Mouse (Mus musculus) cerebellum, postnatal 25 days (tissue): ENCODE data around the gene Lamb3.
A peak's percentile ranks its signal among the peaks of the same experiment; 100 is the strongest.

Source experiments
- DNase-seq, 2 experiments: peaks; one replicate each; pipeline ENCODE4 v3.0.0; 2021; ENCODE audit warnings: mixed read lengths in 2 of 2

Lamb3 gene

DNA sequence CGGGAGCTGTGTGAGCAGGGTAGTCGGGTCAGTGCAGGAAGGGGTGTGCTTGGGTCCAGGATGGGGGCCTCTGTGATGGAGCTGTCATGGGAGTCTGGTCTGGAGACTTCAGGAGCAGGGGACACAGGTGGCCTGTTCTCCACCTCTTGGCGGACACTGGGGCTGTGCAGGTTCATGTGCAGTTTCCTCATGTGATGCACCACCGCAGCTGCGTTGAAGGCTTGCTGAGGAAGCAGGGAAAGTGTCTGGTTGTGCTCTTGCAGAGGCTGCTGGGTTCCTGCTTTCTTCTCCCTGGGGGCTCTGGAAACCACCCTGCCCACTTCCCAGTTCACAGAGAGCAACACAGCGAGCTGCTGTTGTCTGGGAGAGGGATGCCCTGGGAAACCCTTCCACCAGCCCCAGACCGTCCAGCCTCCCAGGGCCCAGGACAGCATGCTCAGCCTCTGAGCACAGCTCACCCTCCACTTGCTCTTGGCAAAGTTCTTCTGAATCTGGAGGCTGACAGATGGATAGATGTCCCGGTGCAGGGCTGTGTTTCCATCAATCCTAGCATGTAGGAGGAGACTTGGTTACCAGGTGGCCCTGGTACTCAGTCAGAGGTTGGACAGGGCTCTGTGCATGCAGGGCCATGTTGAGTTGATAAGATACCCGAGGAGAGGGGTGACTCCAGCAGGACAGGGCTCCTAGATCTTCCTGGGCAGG is 140.9 kb downstream of the Lamb3 start:
- peak; percentile 61 to 64 for DNase-seq

DNA sequence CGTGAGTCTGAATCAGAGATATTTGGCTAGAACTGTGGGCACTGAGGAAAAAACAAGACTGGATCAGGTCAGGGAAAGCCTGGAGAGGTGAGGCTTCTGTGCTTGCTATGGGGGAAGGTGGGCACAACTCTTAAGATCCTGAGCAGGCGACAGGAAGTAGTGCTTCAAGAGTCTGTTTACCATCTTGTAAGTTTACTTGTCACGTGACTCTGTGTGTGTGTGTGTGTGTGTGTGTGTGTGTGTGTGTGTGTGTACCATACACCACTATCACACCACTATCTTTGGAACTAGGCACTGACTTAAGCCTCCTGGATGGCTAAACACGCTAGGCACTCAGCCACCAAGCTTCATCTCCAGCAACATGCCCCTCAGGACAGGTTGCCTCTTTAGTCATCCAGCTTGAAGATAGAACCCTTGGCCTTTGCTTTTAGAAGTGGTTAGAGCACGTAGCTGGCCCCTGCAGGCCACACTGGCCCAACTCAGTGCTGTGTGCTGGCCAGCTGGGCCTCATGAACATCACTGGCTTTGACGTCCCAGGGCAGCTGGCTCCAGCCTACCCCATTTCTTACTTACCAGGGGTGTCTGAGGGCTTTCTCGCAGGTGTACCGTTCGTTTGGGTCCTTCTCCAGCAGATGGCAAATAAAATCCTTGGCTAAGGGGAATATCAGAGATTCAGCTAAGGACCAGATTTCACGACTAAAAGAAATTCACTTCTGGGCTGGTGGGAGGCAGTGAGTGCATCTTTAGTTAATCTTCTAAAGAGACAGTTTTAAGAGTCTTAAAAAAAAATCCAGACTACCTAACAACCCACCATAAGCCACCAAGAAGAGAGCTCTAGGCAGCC is 142.4 kb downstream of the Lamb3 start:
- no peak for DNase-seq

DNA sequence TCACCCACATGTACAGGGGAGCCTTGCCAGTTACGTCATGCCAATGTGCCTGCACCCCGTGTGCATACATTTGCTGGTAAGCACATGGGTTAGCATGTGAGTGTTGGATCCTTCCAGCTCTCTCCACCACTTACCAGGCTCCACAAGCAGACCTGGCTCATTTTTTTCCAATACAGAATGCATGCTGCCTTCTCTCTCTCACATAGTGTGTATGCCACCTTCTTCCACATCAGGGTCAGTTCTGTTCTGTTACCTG is 143.0 kb downstream of the Lamb3 start:
- DNase-seq, result no peak

GRCm38 (mm10) chr1:193351583-193351982 is 144.1 kb downstream of the Lamb3 start:
- DNase-seq, result peak; percentile 54 to 79

DNA sequence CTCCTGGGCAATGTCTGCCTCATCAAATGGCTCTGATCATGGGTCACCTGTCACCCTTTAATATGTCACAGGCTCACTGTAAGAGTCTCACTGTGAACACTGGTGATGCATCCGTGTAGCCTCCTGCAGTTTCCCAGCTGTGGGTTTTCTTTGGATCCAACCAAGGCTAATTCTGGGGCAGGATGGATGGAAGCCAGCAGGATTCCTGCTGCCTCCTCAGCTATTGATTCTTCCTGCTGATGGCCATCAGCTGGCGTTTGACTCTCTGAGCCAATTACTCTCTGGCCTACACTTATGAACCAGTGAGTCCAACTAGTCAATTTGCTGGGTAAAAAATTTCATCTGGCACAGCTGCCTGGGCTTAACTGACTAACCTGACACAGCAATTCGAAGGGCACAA is 151.7 kb downstream of the Lamb3 start:
- no peak for DNase-seq

DNA sequence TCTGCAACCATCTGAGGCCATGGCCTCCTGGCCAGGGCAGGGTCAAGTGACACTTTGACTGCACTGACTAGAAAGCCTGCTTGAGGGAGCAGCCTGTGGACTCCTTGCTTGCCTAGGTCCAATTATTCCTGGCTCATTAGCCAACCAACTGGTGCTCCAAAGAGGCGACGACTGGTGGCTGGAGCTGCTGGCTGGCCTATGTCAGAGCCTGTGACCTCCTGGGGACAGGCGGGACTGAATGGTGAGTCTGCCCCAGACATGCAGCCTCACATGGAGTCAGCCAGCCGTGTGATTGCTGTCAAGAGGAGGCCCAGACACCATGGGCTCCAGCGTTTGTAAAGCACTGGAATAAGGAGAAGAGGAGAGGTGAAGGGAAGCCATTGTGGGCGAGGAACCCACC is 153.7 kb downstream of the Lamb3 start:
- peak; percentile 43 to 56 for DNase-seq

- no peak for DNase-seq
Measured at GRCm38 (mm10) chr1:193362078-193362477, 154.6 kb downstream of the Lamb3 start.

DNA sequence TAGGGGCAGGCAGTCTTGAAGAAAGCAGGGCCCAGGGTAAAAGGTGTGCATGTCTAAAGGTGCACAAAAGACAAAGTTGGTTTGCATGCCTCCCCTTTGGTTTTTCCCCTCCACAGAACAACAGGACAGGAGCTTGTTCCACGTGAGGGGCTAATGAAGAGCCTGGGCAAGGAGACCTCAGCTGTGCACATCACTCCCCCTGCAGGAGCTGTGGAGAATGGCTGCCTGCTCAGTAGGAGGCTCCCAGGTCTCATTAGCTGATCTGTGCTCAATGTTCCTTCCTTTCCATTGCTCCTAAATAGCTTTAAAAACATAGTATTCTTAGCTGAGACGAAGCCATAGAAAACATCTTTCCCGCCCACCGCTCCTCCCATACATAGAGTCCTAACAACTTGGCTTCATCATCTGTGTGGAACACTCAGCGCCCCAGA is 156.3 kb downstream of the Lamb3 start:
- DNase-seq, result peak; percentile 56 to 67

- DNase-seq, result no peak
Measured at GRCm38 (mm10) chr1:193368055-193368454, 160.6 kb downstream of the Lamb3 start.

- DNase-seq, result no peak
Measured at GRCm38 (mm10) chr1:193369091-193369490, 161.6 kb downstream of the Lamb3 start.

GRCm38 (mm10) chr1:193370096-193370495 is 162.6 kb downstream of the Lamb3 start, which contains the start of gene Camk1g:
Gene Camk1g (minus strand): TSS chr1:193370298.
- no peak for DNase-seq

DNA sequence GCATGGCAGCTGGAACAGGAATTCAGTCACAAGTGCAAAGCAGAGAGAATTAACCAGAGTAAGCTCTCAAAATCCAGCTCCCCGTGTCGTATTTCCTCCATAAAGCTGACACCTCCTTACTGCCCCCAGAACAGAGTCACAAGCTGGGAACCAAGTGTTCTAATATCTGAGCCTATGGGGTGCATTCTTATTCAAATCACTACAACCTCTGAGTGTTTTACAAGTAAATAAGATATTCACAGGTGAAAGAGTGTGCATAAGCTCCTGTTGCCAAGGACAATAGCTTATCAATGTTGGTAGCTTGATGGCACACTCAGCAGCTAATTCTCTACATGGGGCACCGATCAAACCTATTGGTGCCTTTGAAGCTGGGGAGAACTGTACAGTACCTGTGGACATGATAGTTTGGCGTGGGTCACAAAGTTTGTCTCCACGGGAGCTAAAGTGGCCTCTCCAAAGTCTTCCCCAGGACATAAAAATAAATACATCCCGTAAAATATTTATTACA is 166.5 kb downstream of the Lamb3 start:
- DNase-seq, result no peak

- DNase-seq, result peak; percentile 67 to 71
Measured at GRCm38 (mm10) chr1:193376478-193377134, 169.1 kb downstream of the Lamb3 start.

DNA sequence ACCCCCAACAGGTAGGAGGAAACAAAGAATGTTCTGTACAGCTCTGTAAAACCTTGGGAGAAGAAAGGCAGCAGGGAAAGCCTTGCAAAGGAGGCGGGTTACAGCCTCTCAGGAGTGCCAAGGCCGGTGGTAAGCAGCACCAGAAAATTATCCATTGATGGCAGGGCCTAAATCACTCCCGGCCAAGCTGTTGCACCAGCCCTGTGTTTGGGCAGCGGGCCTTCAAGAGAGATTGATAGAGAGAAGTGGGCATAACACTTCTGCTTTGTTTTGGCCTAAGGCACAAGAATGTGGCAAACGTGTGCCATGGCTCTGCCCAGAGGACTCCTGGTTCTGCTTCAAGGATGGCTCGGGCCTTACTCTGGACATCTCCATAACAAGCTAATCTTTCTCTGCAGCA is 172.1 kb downstream of the Lamb3 start:
- no peak for DNase-seq

DNA sequence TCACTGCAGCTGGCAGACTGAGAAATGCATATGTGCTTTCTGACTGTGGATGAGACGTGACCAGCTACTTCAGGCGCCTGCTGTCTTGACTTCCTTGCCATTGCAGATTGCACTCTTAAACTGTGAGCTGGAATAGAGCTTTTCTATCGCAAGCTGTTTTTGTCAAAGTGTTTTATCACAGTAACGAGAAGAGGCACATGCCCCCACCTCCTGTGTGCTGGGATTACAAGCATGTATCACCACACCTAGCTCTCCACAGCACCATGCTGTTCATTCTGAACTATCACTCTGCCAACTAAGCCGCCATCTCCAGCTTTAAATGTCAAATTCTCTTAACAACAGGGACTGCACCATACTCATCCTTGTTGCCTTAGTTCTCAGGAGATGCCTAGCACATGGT is 173.4 kb downstream of the Lamb3 start:
- no peak for DNase-seq

DNA sequence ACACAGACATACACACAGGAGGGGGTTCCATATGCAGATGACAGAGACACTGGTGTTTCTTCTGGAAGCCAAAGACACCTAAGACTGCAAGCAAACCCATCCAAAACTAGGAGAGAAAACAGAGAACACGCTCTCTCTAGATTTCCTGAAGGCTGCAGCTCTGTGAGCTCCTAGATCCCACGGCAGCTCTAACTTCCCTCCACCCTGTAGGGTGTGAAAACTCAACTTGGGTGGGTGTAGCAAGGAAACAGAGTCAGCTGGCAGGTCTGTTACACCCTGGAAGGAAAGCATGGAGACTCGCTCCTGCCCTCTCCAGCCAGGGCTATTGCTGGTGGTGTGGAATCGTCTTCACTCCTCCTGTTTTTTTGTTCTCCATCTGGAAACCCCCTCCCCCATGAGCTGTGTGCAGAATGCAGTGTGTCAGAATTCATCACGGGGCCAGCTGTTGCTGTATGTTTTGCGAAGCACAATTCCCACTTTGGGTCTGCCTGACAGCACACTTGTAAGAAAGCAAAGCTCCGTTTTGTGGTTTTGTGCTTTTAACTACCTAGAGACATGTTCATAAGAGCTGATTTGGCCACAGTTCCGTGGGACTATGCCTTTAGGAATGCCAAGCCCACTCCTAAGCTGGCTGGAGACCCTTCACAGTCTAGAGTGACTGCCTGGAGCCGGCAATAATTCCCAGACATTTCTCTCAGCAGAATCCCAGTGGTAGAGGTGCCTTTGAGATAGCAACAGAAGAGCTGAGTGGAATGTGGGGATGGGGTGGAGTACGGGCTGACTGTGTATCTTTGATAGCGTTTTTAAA is 174.3 kb downstream of the Lamb3 start:
- no peak for DNase-seq

DNA sequence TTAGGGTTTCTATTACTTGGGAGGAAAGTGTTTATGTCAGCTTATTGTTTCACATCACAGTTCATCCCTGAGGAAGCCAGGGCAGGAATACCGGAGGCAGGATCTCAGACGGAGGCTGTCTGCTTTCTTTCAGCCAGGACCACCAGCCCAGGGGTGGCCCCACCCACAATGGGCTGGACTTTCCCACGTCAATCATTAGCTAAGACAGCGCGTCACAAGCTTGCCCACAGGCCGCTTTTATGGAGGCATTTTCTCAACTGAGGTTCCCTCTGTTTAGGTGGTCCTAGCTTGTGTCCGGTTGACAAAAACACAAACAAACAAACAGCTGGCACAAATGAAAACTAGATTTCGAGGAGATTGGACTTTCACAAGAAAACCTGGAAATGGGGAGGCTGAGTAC is 174.9 kb downstream of the Lamb3 start:
- no peak for DNase-seq

- DNase-seq, result peak; percentile 76 to 81
Measured at GRCm38 (mm10) chr1:193382841-193383462, 175.5 kb downstream of the Lamb3 start.

DNA sequence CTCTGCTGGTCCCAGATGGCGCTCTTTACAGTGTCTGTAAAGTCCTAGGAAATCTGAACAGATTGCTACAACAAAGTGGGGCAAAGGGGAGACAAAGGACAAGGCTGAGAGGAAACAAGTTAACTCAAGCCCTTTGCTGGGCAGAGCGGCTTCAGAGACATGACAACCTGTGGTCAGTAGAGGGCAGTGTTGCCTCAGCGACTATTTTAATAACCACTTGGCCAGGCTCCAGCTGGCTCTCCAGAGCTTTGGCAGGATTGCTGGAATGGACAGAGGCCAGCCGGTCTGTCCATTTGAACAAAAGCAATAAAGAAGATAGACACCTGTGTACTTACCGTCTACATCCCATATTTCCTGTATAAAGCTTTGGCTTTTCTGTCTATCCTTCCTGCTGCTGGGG is 178.6 kb downstream of the Lamb3 start:
- peak; percentile 95 to 97 for DNase-seq

- DNase-seq, result peak; percentile 58 to 59
Measured at GRCm38 (mm10) chr1:193387241-193387640, 179.7 kb downstream of the Lamb3 start.

- no peak for DNase-seq
Measured at GRCm38 (mm10) chr1:193389505-193389904, 182.0 kb downstream of the Lamb3 start.

- DNase-seq, result no peak
Measured at GRCm38 (mm10) chr1:193390004-193390403, 182.5 kb downstream of the Lamb3 start.
